Mouse (Mus musculus) midbrain, embryonic 11.5 days (tissue): Measurements from ENCODE around the gene Gm20865. TPM values are rescaled to one million over a fixed set of nuclear protein-coding genes. Genes with fewer than 3 reads are reported as not detected.
"Not testable (repeated sequence)": the region's sequence is repeated elsewhere in the genome, so short reads cannot be mapped to it uniquely, and the experiment has no call there.

ENCODE experiments used
- ATAC-seq: fragments of 200-750 bp; cut with Nextera tagmentation; 2 replicates; pipeline ENCODE4 v1.8.0; 2017; ENCODE audit warnings: moderate TSS enrichment, moderate library complexity; ENCODE audit not compliant: low FRiP score
- DNase-seq: peaks from one replicate; pipeline ENCODE4 v3.0.0; 2015; ENCODE audit warnings: low spot score; ENCODE audit errors: missing footprints
- H3K27ac ChIP-seq: fragments of 300-500 bp; sonication (generic); 2 replicates; pipeline ENCODE4 v1.5.1; 2014; ENCODE audit warnings: low read depth, low read length
- H3K27me3 ChIP-seq: fragments of 300-500 bp; sonication (generic); 2 replicates; pipeline ENCODE4 v1.6.1; 2014; ENCODE audit warnings: mild to moderate bottlenecking, low read length, moderate library complexity, mixed read lengths; ENCODE audit not compliant: control insufficient read depth, insufficient read depth
- H3K36me3 ChIP-seq: fragments of 300-500 bp; sonication (generic); 2 replicates; pipeline ENCODE4 v1.6.1; 2014; ENCODE audit warnings: mild to moderate bottlenecking, low read length, moderate library complexity, mixed read lengths; ENCODE audit not compliant: control insufficient read depth, insufficient read depth
- H3K4me1 ChIP-seq: fragments of 300-500 bp; sonication (generic); 2 replicates; pipeline ENCODE4 v1.6.1; 2014; ENCODE audit warnings: low read length; ENCODE audit not compliant: control insufficient read depth, insufficient read depth
- H3K4me2 ChIP-seq: fragments of 300-500 bp; sonication (generic); 2 replicates; pipeline ENCODE4 v1.6.1; 2014; ENCODE audit warnings: mild to moderate bottlenecking, moderate library complexity
- H3K4me3 ChIP-seq: fragments of 300-500 bp; sonication (generic); 2 replicates; pipeline ENCODE4 v1.5.1; 2014; ENCODE audit warnings: low read depth, low read length
- H3K9ac ChIP-seq: fragments of 300-500 bp; sonication (generic); 2 replicates; pipeline ENCODE4 v1.6.1; 2014; ENCODE audit warnings: low read length
- H3K9me3 ChIP-seq: fragments of 300-500 bp; sonication (generic); 2 replicates; pipeline ENCODE4 v1.6.1; 2016; ENCODE audit warnings: low read length; ENCODE audit not compliant: control insufficient read depth
- WGBS: fragments of 180-500 bp; shearing (Covaris S2); extraction: QIAGEN DNeasy Blood & Tissue Kit; methylation state at CpG from one replicate; pipeline ENCODE4 v1.1.7; 2014; 5-methylcytosine and 5-hydroxymethylcytosine counted together
- polyA plus RNA-seq: library from polyadenylated mRNA; unstranded; fragments of >200 nt; fragmentation: Nextera tagmentation; extraction: Ambion mirVana; gene quantifications from 2 replicates; pipeline ENCODE4 v1.2.1, GENCODE M21; 2014

Gene Gm20865
- polyA plus RNA-seq, result not detected in 2 replicates

DNA sequence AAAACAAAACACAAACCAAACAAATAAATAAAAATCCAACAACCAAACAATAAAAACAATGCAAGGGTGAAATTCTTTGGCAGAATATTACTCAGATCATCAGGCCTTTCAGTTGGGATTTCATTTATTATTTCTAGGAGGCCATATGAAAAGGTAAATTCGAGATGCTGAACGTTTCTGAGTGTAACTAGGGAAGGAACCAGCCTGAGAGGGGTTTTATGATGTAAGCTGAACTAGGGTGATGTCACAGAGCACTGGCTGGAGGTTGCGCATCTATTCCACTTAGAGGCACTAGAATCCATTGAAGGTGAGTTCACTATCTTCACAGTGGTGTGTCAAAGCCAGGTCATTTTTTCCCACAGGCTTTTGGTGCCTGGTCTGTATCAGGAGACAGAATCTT, at the start of gene Gm20865:
Gene Gm20865, plus strand, starts transcription at position 301 of the 400 bp plus-strand sequence.
- not testable (repeated sequence) for H3K9ac ChIP-seq, H3K4me2 ChIP-seq, DNase-seq, H3K9me3 ChIP-seq, H3K4me3 ChIP-seq, H3K27me3 ChIP-seq, ATAC-seq, H3K27ac ChIP-seq, H3K36me3 ChIP-seq, H3K4me1 ChIP-seq
- WGBS, result no CpG with 5 or more reads among the region's 3 CpGs

Other genes starting within 250 kb of the Gm20865 start
- gene Gm29866, start 247.9 kb upstream of the Gm20865 start, polyA plus RNA-seq, result not detected in 2 replicates
- not detected in 2 replicates for gene Gm20909, start 77.0 kb upstream of the Gm20865 start, polyA plus RNA-seq